Mouse (Mus musculus) layer of hippocampus, postnatal 14 days (tissue): ENCODE measurements at regions not wholly inside any gene's neighbourhood (a gene's known extent, or its start where the extent isn't known, plus 50 kb on each side); places are given as distances from the start of the nearest gene placed in this dataset.

ENCODE experiments used
- DNase-seq, 2 experiments: peaks; one replicate each; pipeline ENCODE4 v3.0.0; 2021 to 2022; ENCODE audit warnings: low spot score in 2 of 2, mixed read lengths in 1 of 2

DNA sequence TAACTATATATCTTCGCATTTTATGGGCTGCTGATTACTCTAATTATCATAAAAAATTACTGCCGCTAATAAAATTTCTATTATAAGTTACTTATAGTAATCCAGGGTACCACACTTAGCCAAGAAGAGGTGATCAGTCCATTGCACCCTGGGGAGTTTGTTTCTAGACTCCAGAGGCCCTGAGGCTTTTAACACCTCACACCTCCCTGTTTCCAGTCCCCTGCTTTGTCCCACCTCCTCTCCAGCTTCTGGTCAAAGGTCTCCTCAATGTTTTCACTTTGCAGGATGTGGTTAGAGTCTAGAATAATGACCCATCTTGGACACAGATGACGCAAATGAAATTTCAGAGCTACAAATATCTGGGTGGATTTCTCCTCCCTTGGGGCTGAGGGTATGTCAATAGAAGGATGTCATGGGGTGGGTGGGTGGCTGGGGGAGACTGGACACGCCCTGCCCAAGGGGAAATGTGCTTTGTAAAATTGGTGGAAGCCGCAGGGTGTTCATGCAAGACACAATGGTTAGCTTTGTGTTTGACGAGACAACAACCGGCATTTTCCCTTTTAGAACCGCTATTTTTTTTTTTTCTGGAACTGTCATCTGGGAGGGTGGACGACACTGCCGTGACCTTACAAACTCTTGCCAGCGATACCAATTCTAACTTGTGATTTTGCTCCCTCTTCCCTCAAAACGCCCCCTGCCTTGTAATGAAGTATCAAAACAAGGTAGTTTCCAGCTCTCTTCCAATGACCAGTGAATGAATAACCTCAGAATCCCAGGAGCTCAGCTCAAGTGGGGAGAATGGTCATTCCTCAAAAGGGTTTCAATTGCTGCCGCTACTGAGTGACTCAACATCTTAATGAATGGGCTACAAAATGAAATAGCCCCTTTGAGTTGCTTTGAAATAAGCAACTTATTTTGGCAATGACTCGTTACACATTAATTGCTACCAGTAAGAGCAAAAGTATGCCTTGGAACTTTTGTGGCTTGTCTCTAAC lies 207.0 kb upstream of the Irx3 start:
- DNase-seq, result no peak

DNA sequence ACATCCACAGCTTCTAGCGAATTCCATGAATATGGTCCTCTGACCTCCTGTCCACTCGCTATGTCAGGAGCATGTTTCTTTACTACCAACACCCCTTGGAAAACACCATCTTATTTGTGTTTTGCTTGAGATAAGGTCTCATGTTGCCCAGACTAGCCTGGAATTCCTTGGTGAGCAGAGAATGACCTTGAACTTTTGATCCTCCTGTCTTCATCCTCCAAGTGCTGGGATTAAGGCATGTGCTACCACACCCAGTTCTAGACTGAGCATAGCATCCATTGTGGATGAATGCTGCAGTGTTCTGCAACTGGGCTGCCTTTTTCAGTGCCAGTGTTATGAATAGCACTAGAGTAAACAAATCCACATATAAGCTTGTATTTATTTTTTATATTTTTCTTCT lies 203.2 kb upstream of the Irx3 start:
- no peak for DNase-seq

- no peak for DNase-seq
Observed at GRCm38 (mm10) chr8:92004532-92004931, 202.7 kb upstream of the Irx3 start.

DNA sequence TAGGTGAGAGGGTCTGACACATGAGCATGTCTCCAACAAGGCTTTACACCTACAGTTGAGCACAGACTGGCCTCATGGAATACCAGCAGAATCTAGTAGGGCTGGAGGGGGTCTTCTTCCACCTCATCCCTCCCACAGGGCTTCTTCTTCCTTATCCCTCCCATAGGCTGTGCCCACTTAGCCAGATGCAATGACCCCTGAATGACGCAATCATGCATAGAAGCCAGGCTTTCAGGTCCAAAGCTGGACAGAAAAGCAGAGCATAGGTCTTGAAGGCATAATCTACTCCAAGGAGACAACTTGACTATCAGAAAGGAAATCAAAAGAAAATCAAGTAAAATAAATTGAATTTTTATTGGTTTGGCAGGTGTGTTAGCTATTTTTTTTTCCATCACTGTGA lies 198.5 kb upstream of the Irx3 start:
- DNase-seq, result no peak

DNA sequence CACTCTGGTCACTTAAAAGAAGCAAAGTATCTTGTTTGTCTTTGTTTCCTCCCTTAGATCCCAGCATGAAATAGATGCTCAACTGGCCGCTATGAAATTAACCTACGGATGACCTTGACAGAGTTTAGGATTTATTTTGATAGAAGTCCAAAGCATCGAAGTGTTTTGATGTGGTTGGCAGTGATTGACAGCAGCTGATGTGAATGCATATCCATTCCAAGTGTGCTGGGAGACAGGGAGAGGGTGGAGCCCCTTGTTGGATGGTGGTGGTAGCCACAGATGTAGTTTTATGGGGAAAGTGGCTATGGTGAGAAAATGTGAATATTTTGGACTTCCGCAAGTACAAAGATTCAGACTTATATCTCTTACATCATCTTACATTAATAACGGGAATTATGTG lies 197.8 kb upstream of the Irx3 start:
- DNase-seq, result no peak

DNA sequence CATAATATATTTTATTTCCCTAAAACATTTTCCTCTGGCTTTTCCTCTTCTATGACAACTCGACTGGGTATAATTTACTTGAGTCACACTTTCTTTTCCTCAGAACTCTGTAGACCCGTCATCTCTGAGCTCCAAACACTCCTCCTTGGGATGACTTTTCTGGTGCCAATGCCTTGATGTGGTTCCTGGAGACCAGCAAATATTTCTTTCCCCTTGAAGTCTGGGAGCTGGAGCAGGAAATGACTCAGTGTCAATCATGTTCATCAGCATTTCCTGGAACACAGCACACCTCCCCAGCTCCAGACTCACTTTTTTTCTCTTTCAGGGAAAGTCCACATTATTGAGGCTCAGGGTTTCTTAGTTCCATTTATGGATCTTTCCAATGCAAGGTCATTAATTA lies 197.3 kb upstream of the Irx3 start:
- DNase-seq, result no peak

DNA sequence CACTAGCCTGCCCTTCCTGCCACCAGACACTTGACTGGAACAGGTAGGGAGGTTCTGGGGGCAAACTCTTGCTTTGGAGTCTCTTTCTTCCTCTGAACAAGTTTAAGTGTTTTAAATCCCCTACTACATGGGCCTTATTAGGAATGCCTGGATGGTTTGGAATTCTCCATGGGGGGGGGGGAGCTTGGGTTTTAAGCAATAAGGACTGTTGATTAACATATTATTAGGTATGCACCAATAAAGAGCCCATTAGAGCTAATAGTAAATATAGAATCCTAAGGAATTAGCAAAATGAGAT lies 196.0 kb upstream of the Irx3 start:
- no peak for DNase-seq

GRCm38 (mm10) chr8:91997023-91997891 lies 195.4 kb upstream of the Irx3 start:
- DNase-seq, result no peak

DNA sequence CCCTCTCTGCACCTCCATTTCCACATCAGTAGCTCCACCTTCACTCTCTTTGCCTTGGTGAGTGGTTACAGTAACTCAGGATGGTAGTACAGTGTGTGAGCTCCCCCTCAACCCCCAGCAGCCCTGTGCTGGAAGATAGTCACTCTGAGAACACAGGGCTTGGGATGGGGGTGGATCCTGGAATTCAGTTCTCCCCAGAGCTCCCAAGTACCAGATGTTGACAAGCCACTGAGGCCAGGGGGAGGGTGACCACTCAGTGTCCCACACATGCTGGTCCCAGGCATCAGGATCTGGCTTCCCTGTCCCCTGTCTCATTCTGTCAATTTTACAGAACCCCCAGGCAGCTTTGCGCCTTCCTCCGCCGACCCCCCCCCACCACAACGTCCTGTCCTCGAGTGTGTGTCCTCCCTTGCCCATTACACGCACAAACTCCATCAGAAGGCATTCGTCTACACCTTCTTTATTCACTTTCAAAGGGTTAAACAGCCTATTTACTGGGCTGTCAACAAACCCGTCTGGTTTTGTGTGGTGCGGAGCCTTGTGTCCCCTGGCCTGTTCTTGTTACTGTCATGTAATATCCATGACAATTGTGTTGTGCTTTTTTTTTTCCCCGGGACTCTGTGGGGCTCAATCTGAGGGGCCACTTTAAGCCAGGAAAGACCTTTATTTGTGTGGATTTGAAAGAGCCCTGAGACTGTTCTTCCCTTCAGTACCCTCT lies 194.6 kb upstream of the Irx3 start:
- no peak for DNase-seq

GRCm38 (mm10) chr8:91995407-91996144 lies 193.7 kb upstream of the Irx3 start:
- no peak for DNase-seq

- no peak for DNase-seq
Observed at GRCm38 (mm10) chr8:91991542-91992452, 189.9 kb upstream of the Irx3 start.

- DNase-seq, result no peak
Observed at GRCm38 (mm10) chr8:91990952-91991351, 189.1 kb upstream of the Irx3 start.

- DNase-seq, result no peak
Observed at GRCm38 (mm10) chr8:91990048-91990447, 188.2 kb upstream of the Irx3 start.

DNA sequence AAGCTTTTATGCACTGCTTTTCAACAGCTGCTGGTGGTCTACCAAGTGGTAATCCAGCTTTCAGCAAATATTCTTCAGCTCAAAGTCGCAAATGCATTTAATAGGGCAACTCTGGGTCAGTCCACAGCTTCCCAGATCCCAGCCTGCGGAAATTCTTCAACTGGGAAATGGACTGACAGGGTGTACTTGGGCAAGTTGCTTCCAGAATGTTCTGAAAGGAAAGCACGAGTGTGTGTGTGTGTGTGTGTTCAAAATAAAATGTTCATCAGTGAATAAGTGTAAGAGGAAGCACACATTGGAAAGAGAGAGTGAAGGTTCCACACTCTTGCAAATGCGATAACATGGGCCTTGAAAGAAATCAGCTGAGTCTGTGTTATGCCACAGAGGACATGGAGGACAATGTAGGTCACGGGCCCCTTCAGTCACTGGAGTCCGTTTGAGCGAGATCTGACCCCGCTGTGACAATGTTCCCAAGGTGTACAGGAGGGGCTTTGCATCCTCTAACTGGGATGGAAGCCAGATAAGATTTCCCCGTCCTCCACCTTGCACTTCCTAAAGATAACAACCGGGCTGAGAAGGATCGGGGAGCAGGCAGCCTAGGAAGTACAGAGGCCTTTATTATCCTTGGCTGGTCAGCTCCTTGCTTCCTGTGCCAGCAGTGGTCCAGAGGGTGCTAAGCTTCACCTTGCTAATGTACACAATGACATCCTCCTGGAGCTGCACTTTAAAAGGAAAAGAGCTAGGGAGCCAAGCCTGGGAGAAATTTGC lies 187.2 kb upstream of the Irx3 start:
- no peak for DNase-seq

DNA sequence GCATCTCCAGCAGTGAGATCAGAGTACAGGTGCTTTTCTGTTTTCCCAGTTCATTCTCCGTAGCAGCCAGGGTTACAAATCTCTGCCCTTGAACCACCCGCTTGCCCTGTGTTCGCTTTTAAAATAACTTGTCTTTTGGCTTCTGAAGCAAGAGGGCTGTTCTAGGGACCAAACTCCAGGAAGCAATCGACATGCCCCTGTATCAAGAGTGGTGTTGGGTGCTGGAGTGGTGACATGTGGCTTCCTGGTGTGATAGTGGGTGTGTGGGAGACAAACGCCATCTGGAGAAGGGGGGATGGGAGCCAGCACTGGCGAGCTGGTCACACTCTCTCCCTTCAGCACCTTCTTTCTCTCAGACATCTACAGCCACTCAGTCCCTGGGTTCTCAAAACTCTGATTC lies 186.0 kb upstream of the Irx3 start:
- DNase-seq, result no peak

DNA sequence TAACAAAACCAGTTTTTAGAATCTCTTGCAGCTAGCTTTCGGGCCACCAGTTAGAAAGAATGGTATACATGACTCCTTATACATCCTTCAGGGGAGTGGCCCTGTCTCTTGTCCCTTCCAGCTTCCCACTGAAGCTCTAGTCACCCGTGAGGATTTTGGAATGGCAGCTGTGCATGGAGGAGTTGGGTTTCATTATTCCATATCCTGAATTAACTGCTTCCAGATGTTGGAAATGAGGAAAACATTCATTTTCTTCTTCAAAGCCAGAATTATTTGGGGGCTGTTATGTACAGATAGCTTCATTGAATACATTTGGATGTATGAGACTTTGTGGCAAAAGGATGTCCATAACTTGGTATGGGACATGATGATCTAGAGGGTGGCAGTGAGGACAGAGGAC lies 181.3 kb upstream of the Irx3 start:
- no peak for DNase-seq

- DNase-seq, result no peak
Observed at GRCm38 (mm10) chr8:91976900-91977585, 175.2 kb upstream of the Irx3 start.

GRCm38 (mm10) chr8:91975460-91975859 lies 173.6 kb upstream of the Irx3 start:
- DNase-seq, result no peak

GRCm38 (mm10) chr8:91974636-91975035 lies 172.8 kb upstream of the Irx3 start:
- no peak for DNase-seq
